Mouse (Mus musculus) cerebellum, adult 8-10 months (tissue): ENCODE data around the gene H2-K1.

Experiments
- DNase-seq: peaks from one replicate; pipeline ENCODE4 v3.0.0; 2022

The H2-K1 gene

DNA sequence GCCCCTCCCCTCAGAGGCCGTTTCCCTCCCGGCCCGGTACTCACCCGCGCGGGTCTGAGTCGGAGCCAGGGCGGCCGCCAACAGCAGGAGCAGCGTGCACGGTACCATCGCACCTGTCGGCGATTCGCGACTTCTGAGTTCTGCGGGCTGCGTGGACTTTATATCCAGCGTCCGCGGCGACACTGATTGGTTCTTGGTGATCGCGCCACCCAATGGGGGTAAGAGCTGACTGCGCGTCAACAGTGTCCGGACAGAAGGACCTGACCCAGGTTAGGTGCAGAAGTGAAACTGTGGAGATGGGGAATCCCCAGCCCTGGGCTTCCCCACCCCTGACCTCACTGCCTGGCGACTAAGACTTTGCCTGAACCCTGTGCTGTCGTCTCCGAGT, at the start of gene H2-K1:
Gene H2-K1 (minus strand): TSS at position 198 of the 388 bp plus-strand sequence.
- DNase-seq: peak; percentile 60

DNA sequence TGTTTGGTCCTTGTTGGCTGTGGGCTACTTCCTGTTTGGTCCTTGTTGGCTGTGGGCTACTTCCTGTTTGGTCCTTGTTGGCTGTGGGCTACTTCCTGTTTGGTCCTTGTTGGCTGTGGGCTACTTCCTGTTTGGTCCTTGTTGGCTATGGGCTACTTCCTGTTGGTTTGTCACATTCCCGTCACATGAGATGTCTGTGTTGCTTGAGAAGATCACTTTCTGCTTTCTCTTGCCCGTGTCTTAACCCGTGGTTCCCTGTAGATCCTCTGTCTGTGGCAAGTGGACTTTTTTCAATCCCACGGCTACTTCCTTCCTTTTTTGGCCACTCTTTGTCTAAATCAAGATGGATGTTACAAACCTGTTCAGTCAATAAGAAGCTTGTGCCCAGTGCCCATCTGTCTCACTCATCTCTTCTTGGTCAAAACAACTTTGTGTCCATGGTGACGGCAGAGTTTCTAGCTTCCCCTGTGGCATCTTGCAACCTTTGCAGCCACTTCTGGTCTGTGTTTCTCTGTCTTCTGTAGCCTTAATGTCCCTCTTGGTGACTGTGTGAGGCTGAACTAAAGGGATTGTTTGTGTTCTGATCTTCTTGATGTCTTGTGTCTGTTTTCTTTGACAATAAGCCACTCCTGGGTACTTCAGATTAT, 47.4 kb upstream of the H2-K1 start:
- no peak for DNase-seq

DNA sequence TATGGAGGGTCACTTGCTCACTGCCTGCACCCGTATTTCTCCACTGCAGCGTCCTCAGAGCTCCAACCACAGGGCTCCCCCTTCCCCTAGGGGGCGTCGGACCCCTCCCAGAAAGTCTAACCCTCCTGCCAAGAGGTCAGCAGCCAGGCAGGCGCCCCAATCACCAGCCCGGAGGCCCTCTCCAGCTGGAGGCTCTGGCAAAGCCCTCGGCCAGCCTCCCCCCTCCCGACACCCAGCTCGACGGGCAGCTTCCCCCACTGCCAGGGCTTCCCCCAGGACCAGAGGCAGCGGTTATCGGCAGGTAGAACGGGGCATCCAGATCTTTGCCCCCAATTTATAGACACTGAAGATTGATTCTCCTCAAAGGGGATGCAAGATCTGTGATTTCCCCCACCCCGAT, 45.8 kb upstream of the H2-K1 start:
- no peak for DNase-seq

DNA sequence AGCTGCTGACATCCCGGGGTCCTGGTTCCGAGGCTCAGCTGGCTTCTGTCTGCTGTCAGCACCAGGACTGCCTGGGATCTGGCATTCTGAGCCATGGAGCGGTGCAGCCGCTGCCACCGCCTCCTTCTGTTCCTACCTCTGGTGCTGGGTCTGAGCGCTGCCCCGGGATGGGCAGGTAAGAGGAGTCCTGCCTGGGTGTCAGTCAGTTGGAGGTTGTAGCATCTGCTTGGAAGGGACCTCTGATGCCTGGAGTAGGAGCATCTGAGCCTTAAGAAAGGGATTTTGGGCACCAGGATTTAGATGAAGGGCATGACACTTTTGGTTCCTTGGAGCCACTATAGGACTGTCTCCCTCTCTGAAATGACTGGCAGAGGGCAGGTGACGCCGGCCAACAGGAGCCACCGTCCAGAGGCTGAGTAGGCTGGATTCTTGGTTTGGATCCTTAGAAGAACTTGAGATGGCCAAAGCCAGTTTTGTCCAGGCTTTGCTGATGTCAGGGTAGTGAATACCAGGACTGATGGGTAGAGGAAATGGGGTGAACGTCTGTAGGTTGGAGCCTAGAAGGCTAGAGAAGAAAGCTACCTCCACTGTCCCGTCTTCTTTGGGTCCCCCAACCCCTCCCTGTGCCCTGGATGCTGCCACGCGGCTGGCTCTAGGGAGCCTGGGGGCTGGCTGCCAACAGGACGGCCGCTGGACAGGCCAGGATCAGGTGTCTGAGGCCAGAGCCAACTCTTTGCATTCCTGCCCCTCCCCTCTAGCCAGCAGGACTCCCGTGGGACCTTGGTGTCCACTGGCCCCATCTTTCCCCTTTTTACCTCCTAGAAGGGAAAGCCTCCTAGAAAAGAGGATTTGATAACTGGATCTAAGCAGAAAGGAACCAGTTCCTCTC, 39.7 kb upstream of the H2-K1 start:
- DNase-seq: peak; percentile 14

- DNase-seq: peak; percentile 19
Observed at GRCm38 (mm10) chr17:34038878-34039561, 38.9 kb upstream of the H2-K1 start, which contains the start of gene Col11a2. Gene Col11a2, plus strand, starts transcription at chr17:34039437.

GRCm38 (mm10) chr17:34038440-34038839, 38.3 kb upstream of the H2-K1 start:
- DNase-seq: peak; percentile 26

- peak; percentile 14 for DNase-seq
Observed at GRCm38 (mm10) chr17:34037241-34037640, 37.1 kb upstream of the H2-K1 start.

GRCm38 (mm10) chr17:34036647-34037046, 36.5 kb upstream of the H2-K1 start:
- peak; percentile 13 for DNase-seq

GRCm38 (mm10) chr17:34035517-34035916, 35.4 kb upstream of the H2-K1 start:
- DNase-seq: no peak

GRCm38 (mm10) chr17:34034064-34034463, 33.9 kb upstream of the H2-K1 start:
- peak; percentile 69 for DNase-seq

DNA sequence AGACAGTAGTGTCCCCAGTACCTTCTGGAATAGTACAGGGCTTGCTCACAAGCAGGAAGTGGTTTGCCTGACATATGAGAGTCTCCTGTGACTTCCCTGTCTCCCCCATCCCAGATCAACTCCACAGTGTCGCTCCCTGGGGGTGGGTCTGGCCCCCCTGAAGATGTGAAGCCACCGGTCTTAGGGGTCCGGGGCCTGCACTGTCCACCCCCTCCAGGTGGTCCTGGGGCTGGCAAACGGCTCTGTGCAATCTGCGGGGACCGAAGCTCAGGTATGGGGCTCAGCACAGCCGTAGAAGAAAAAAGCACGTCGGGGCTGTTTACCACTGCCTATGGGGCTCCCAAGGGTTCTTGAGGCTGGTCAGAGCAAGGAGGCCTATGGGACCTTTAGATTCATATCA, 33.3 kb upstream of the H2-K1 start:
- DNase-seq: peak; percentile 35

- DNase-seq: peak; percentile 43
Observed at GRCm38 (mm10) chr17:34032806-34033205, 32.7 kb upstream of the H2-K1 start.

- no peak for DNase-seq
Observed at GRCm38 (mm10) chr17:34032174-34032632, 32.1 kb upstream of the H2-K1 start.

DNA sequence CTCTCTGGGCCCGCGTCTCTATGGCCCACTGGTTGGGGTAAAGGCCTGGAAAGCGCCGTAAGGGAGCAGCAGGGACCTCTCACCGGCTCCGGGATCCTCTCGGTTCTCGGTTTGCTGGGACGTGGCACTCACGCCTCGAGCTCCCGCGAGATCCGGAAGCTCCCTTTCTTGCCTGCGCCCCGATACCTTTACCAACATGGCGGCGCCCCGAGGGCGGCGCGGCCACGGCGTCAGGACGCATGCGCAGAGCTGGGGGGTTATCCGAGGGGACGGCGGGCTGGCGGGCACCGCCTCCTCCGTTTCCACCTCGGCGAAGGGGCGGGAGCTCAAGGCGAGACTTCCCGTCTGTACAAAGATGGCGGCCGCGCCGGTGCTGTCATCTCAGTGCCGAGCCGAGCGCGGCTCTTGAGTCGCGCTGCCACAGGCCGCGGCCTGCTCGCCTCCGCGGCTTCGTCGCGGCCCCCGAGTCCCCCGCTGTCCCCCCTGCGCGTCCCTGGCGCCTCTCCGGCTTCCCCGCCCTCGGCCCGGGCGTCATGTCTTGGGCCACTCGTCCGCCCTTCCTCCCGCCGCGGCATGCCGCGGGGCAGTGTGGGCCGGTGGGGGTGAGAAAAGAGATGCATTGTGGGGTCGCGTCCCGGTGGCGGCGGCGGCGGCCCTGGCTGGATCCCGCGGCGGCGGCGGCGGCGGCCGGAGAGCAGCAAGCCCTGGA, 31.5 kb upstream of the H2-K1 start, which contains the start of the genes Slc39a7 and Rxrb:
Gene Slc39a7 (minus strand): TSS at position 218 of the 709 bp plus-strand sequence.
Gene Rxrb (plus strand): TSS at position 348 of the 709 bp plus-strand sequence.
- peak; percentile 97 for DNase-seq

DNA sequence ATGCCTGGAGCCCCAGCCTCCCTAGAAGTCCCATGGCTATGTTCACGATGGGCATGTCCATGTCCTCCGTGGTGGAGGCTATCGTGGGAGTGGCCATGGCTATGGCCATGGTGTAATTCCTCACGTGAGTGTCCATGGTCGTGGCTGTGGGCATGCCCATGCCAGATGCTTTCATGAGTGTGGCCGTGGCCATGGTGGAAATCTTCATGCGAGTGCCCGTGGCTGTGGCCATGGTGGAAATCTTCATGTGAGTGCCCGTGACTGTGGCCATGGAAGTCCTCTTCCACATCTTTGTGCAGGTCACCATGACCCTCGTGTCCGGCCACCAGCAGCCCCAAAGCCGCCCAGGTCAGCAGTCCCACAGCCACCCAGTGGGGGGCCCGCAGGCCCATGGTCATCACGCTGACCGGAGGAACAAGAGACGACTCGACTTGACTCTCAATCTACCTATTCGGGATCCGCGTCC, 30.7 kb upstream of the H2-K1 start:
- no peak for DNase-seq

DNA sequence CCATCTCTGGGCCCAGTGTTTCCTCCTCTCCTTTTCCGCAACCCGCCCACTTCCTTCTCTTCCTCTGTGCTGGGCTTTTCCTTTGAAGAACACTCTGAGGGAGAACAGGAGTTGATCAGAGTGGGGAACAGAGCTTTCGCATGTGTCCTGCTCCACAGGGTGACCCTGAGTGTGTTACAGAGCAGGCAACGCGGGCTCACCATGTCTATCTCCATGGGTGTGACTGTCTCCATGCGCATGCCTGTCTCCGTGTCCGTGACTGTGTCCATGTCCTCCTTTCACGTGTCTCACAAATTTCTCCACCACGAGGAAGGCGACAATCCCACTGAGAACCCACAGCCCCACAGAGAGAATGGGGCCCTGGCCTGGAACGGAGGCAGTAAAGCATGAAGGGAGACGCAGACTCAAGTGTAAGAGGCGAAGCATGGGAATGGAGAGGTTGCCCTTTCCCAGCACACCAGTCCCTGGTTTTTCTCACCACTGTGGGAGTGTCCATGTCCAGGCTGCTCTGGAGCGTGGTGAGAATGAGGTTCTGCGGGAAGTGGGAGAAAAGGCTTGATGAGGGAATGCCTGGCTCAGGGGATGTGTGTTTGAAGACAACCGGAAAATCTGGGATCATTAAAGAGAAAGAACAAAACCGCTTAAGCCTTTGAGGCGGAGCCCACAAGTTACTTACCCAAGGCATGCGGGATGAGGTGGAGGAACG, 29.9 kb upstream of the H2-K1 start:
- peak; percentile 27 for DNase-seq

- peak; percentile 27 for DNase-seq
Observed at GRCm38 (mm10) chr17:34029150-34029889, 29.2 kb upstream of the H2-K1 start.

- DNase-seq: peak; percentile 25
Observed at GRCm38 (mm10) chr17:34028501-34029149, 28.5 kb upstream of the H2-K1 start.

DNA sequence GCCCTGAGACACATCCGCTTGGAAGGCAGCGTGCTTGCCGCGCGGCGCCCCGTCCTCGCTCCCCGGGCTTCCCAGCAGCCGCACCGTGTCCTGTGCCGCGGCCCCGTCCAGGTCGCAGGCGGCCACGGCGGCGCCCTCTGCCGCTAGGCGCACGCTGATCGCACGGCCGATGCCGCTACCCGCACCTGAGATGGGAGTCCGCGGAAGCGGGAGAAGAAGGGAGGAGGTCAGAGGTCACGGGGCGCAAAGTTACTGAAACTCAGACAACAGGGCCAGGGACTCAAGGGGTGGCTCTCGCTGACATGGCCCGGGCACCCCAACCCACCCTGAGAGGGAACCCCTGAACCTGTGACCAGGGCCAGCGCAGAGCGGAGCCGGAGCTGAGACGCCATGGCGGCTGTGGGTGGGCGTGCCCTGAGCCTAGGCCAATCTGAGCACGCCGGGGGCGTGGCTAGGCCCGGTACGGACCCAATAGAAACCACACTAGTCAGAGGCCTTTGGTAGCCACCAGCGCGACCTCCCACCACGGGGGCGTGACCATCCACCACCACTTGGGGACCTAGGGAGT, 27.6 kb upstream of the H2-K1 start, which contains the start of gene H2-Ke6:
Gene H2-Ke6 (minus strand): TSS at position 405 of the 568 bp plus-strand sequence.
- DNase-seq: peak; percentile 87
